Mouse (Mus musculus): ENCODE results near the gene Slf2. TPM values are rescaled to one million over a fixed set of nuclear protein-coding genes. Genes with fewer than 3 reads are reported as not detected.

Slf2 gene
- total and polyA plus RNA-seq, 3 experiments, result 30.2 to 109 (median 35.4) TPM

DNA sequence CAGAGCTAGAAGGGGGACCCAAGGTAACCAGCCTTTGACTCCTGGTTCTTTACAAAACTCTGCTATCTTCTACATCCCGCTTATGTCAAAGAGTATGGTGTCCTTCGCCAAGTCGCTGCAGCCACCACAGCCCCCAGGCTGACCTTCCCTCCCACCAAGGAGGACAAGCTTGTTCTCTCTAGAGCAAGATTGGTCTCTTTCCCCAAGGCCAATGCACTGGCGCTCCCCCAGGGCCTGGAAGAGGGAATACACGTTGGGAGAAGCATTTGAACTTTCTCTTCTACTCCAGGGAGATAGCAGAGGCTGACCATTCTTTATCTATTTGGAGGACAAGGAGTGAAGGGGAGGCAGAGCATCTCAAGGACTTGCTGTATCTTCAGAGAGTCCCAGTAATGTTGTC is 33.4 kb upstream of the Slf2 start:
- TF ChIP-seq ZC3H11A (IDR thresholded peaks at IDR 0.05; ENCODE audit: low read depth, low read length), result no peak
- no peak for TF ChIP-seq JUND (IDR thresholded peaks at IDR 0.05; ENCODE audit: low read depth, low read length)
- Histone ChIP-seq H3K27ac (ENCODE audit: control insufficient read depth, low read depth, low read length) (no peak overlapping the region), H3K27me3 (ENCODE audit: control insufficient read depth in 1 of 2, insufficient read depth in 2 of 2, low read length in 2 of 2) (peaks cover 16 to 18% of the 10 kb centered on the region in 2 experiments), H3K4me3 (ENCODE audit: control insufficient read depth in 1 of 2, insufficient read depth in 1 of 2, low read depth in 2 of 2, low read length in 2 of 2) (no peak overlapping the region), H3K9me3 (replicated peaks; ENCODE audit: insufficient read depth, low read length) (no peaks in the 10 kb centered on the region), H3K9ac (ENCODE audit: control insufficient read depth, low read depth, low read length, poor library complexity, severe bottlenecking) (no peak overlapping the region), H3K4me1 (ENCODE audit: control insufficient read depth in 1 of 2, insufficient read depth in 2 of 2, low read length in 2 of 2) (no peaks in the 10 kb centered on the region), H3K79me2 (ENCODE audit: control insufficient read depth, insufficient read depth, low read length, poor library complexity) (no peaks in the 10 kb centered on the region), H3K36me3 (ENCODE audit: control insufficient read depth in 1 of 2, insufficient read depth in 2 of 2, low read length in 2 of 2) (no peaks in the 10 kb centered on the region)
- DNase-seq (ENCODE audit: low read depth, low spot score), result no peak

DNA sequence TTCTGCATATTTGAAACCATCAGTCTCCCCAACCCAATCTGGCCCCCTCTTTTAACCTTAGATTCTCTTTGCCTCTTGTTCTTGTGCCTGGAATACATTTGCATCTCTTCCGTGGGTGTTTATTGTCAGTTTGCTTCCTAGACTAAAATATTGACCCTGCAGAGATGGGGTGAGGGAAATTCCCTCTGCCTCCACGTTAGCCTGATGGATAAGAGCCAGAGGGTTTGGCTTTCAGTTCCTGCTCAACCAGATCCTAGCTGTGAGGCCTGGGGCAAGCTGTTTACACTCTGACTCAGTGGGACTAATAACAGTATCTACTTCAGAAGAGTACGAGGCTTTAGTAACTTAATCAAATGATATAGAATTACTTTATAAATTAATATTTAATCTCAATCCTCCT is 32.3 kb upstream of the Slf2 start:
- no peaks in the 10 kb centered on the region for H3K36me3 ChIP-seq (ENCODE audit: control insufficient read depth in 1 of 2, insufficient read depth in 2 of 2, low read length in 2 of 2)
- no peak overlapping the region for H3K4me3 ChIP-seq (ENCODE audit: control insufficient read depth in 1 of 2, insufficient read depth in 1 of 2, low read depth in 2 of 2, low read length in 2 of 2)
- no peaks in the 10 kb centered on the region for H3K4me1 ChIP-seq (ENCODE audit: control insufficient read depth in 1 of 2, insufficient read depth in 2 of 2, low read length in 2 of 2)
- H3K9ac ChIP-seq (ENCODE audit: control insufficient read depth, low read depth, low read length, poor library complexity, severe bottlenecking), result no peak overlapping the region
- DNase-seq (ENCODE audit: low read depth, low spot score), result no peak
- no peaks in the 10 kb centered on the region for H3K9me3 ChIP-seq (replicated peaks; ENCODE audit: insufficient read depth, low read length)
- no peak for TF ChIP-seq EP300 (IDR thresholded peaks at IDR 0.05; ENCODE audit: low read depth in 1 of 2, low read length in 2 of 2)
- TF ChIP-seq POLR2AphosphoS5 (IDR thresholded peaks at IDR 0.05; ENCODE audit: borderline replicate concordance, low read depth, low read length), result no peak
- no peak for TF ChIP-seq MAX (IDR thresholded peaks at IDR 0.05; ENCODE audit: low read length)
- TF ChIP-seq MEF2A (IDR thresholded peaks at IDR 0.05; ENCODE audit: extremely low read depth, insufficient replicate concordance, low read depth, low read length, poor library complexity, severe bottlenecking), result no peak
- TF ChIP-seq USF2 (IDR thresholded peaks at IDR 0.05; ENCODE audit: borderline replicate concordance in 1 of 2, insufficient read depth in 1 of 2, low read depth in 1 of 2, low read length in 2 of 2), result no peak
- TF ChIP-seq TAL1 (IDR thresholded peaks at IDR 0.05; ENCODE audit: low read length), result no peak
- no peak for TF ChIP-seq ZKSCAN1 (IDR thresholded peaks at IDR 0.05; ENCODE audit: low read depth, low read length)
- TF ChIP-seq MAFK (IDR thresholded peaks at IDR 0.05; ENCODE audit: borderline replicate concordance, low read depth, low read length), result no peak
- no peak for TF ChIP-seq JUND (IDR thresholded peaks at IDR 0.05; ENCODE audit: low read depth, low read length)
- TF ChIP-seq TCF12 (IDR thresholded peaks at IDR 0.05; ENCODE audit: low read depth, low read length), result no peak
- no peak for TF ChIP-seq HCFC1 (IDR thresholded peaks at IDR 0.05; ENCODE audit: low read depth, low read length)
- TF ChIP-seq CTCF (IDR thresholded peaks at IDR 0.05 in 2 of 3, conservative IDR thresholded peaks at IDR 0.05 in 1 of 3; ENCODE audit: control insufficient read depth in 1 of 3, insufficient read depth in 1 of 3, low read depth in 2 of 3, low read length in 3 of 3, poor library complexity in 1 of 3, severe bottlenecking in 1 of 3), result no peak
- no peak for TF ChIP-seq E2F4 (IDR thresholded peaks at IDR 0.05; ENCODE audit: borderline replicate concordance, low read depth, low read length)
- no peak for TF ChIP-seq POLR2AphosphoS2 (IDR thresholded peaks at IDR 0.05; ENCODE audit: low read length)
- TF ChIP-seq GABPA (IDR thresholded peaks at IDR 0.05; ENCODE audit: low read depth, low read length), result no peak
- TF ChIP-seq GATA1 (IDR thresholded peaks at IDR 0.05; ENCODE audit: low read depth, low read length), result no peak
- no peak for TF ChIP-seq MAZ (IDR thresholded peaks at IDR 0.05; ENCODE audit: low read depth, low read length)
- no peak overlapping the region for H3K27ac ChIP-seq (ENCODE audit: control insufficient read depth, low read depth, low read length)
- H3K27me3 ChIP-seq (ENCODE audit: control insufficient read depth in 1 of 2, insufficient read depth in 2 of 2, low read length in 2 of 2), result peaks cover 18 to 21% of the 10 kb centered on the region in 2 experiments
- no peaks in the 10 kb centered on the region for H3K79me2 ChIP-seq (ENCODE audit: control insufficient read depth, insufficient read depth, low read length, poor library complexity)

Measured in MEL (cell line).